Mouse (Mus musculus) embryo, embryonic 11.5 days (tissue): ENCODE measurements around the gene Rilpl1.

Experiments used
- DNase-seq: peaks from one replicate; pipeline ENCODE4 v3.0.0-alpha.2; 2012; ENCODE audit warnings: low read depth, low spot score

Rilpl1 gene

GRCm38 (mm10) chr5:124452494-124453228 lies 78.5 kb downstream of the Rilpl1 start:
- DNase-seq: no peak

GRCm38 (mm10) chr5:124450641-124451340 lies 80.4 kb downstream of the Rilpl1 start:
- no peak for DNase-seq

GRCm38 (mm10) chr5:124450051-124450450 lies 81.1 kb downstream of the Rilpl1 start:
- no peak for DNase-seq

GRCm38 (mm10) chr5:124449494-124449893 lies 81.7 kb downstream of the Rilpl1 start:
- no peak for DNase-seq

- no peak for DNase-seq
Measured at GRCm38 (mm10) chr5:124446301-124446881, 84.8 kb downstream of the Rilpl1 start.

GRCm38 (mm10) chr5:124445621-124446293 lies 85.4 kb downstream of the Rilpl1 start:
- DNase-seq: no peak

GRCm38 (mm10) chr5:124444661-124445561 lies 86.3 kb downstream of the Rilpl1 start:
- DNase-seq: no peak

GRCm38 (mm10) chr5:124444208-124444607 lies 87.0 kb downstream of the Rilpl1 start:
- no peak for DNase-seq
